Mouse (Mus musculus) E14TG2a.4 (cell line): ENCODE measurements around the gene Cpne6.

Experiments used
- CTCF ChIP-seq: conservative IDR thresholded peaks from 2 replicates; pipeline ENCODE4 v1.5.1; 2014; ENCODE audit warnings: low read length
- POU5F1 ChIP-seq: IDR thresholded peaks from 2 replicates; pipeline ENCODE4 v1.6.1; 2014; ENCODE audit warnings: low read length, borderline replicate concordance

DNA sequence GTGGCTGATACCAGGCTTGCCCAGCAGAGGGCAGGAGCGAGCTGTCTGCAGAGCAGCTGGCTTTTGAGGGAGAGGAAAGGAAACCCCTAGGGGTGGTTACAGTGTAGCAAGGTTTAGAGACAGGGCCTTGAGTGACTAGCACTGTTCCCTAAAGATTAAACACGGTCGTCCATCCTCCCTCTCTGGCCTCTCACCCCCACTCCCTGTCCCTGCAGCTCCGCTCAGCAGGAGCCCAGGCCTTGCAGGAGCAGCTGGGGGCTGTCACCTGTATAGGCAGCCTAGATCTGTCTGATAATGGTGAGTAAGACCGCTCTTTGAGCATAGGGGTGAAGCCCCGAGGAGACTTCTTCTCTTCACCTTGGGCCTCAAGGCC lies 12.8 kb upstream of the Cpne6 start:
- TF ChIP-seq CTCF (peak; percentile 99), POU5F1 (no peak)
